Mouse (Mus musculus): ENCODE measurements around the gene Bahcc1.

DNA sequence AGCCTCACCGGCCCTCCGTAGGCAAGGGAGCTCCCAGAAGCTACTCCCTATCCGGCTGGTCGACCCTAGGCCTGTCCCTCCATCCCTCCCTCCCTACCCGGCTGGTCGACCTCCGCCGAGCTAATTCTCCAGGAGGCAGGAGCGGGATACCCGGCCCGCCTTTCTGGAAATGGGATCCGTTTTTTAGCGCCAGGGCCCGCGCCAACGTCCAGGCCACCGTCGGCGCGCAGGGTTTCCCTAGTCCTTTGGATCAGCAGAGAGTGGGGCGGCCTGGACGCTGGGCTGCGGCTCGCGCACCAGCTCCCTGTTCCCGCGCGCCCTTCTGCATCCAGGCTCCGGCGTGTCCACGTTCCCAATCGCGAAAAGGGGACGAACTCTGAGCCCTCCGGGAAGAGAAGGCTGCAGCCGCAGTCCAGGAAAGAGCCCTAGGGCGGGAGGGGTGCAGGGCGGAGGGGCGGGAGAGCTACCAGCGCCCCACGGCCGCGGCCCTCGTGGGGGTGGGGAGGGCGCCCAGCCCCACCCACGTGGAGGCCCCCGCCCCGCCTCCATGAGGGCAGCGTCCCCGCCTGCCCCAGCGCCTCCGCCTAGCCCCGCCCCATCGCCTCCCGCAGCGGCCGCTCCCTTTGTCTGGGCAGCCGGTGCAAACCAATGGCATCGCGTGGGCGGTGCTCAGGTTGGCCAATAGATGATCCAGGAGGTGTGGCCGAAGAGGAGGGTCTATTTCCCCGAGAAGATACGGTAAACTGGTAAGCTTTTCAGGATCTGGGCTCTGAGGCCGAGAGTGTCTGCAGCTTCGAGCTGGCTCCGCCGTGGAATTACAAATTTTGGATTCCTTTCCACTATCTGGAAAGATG, 43.1 kb upstream of the Bahcc1 start:
- peak; percentile 97 for TF ChIP-seq POLR2A (IDR thresholded peaks at IDR 0.05; ENCODE audit: extremely low read depth, insufficient read depth, low read length)
- TF ChIP-seq CTCF (IDR thresholded peaks at IDR 0.05; ENCODE audit: extremely low read depth, insufficient read depth, low read length), result no peak

Measured in cortical plate, adult 2 months (tissue).